Mouse (Mus musculus) heart, embryonic 16.5 days (tissue): ENCODE data around the gene Col4a3bp. TPM values are rescaled to one million over a fixed set of nuclear protein-coding genes. Genes with fewer than 3 reads are reported as not detected.

Experiments
- ATAC-seq: fragments of 200-750 bp; cut with Nextera tagmentation; replicated peaks from 2 replicates; pipeline ENCODE4 v1.8.0; 2017; ENCODE audit warnings: moderate number of reproducible peaks; ENCODE audit not compliant: insufficient read depth, low FRiP score; ENCODE audit errors: extremely low read depth
- H3K27ac ChIP-seq: fragments of 300-500 bp; sonication (generic); 2 replicates; pipeline ENCODE4 v1.5.1; 2014; ENCODE audit warnings: mild to moderate bottlenecking, low read length, control low read depth, moderate library complexity
- H3K27me3 ChIP-seq: fragments of 300-500 bp; sonication (generic); 2 replicates; pipeline ENCODE4 v1.6.1; 2014; ENCODE audit warnings: low read length, mixed read lengths; ENCODE audit not compliant: control insufficient read depth, insufficient read depth
- H3K36me3 ChIP-seq: fragments of 300-500 bp; sonication (generic); 2 replicates; pipeline ENCODE4 v1.6.1; 2014; ENCODE audit not compliant: control insufficient read depth, insufficient read depth
- H3K4me1 ChIP-seq: fragments of 300-500 bp; sonication (generic); 2 replicates; pipeline ENCODE4 v1.6.1; 2014; ENCODE audit warnings: low read length, mixed read lengths; ENCODE audit not compliant: control insufficient read depth, insufficient read depth
- H3K4me2 ChIP-seq: fragments of 300-500 bp; sonication (generic); 2 replicates; pipeline ENCODE4 v1.6.1; 2014; ENCODE audit warnings: low read depth, mild to moderate bottlenecking, control low read depth, low read length
- H3K4me3 ChIP-seq: fragments of 300-500 bp; sonication (generic); 2 replicates; pipeline ENCODE4 v1.5.1; 2014; ENCODE audit warnings: mild to moderate bottlenecking, control low read depth, low read length
- H3K9ac ChIP-seq: fragments of 300-500 bp; sonication (generic); 2 replicates; pipeline ENCODE4 v1.6.1; 2014; ENCODE audit warnings: low read length, control low read depth
- H3K9me3 ChIP-seq: fragments of 300-500 bp; sonication (generic); replicated peaks from 2 replicates; pipeline ENCODE4 v1.6.1; 2016; ENCODE audit warnings: low read length; ENCODE audit not compliant: control insufficient read depth
- WGBS: fragments of 180-500 bp; shearing (Covaris S2); extraction: QIAGEN DNeasy Blood & Tissue Kit; methylation state at CpG from one replicate; pipeline ENCODE4 v1.1.7; 2014; 5-methylcytosine and 5-hydroxymethylcytosine counted together
- polyA plus RNA-seq: library from polyadenylated mRNA; unstranded; fragments of >200 nt; fragmentation: Nextera tagmentation; extraction: Ambion mirVana; gene quantifications from 2 replicates; pipeline ENCODE4 v1.2.1, GENCODE M21; 2015

The Col4a3bp gene
- polyA plus RNA-seq, 1 experiment from 2014 or later: 8.7 TPM

DNA sequence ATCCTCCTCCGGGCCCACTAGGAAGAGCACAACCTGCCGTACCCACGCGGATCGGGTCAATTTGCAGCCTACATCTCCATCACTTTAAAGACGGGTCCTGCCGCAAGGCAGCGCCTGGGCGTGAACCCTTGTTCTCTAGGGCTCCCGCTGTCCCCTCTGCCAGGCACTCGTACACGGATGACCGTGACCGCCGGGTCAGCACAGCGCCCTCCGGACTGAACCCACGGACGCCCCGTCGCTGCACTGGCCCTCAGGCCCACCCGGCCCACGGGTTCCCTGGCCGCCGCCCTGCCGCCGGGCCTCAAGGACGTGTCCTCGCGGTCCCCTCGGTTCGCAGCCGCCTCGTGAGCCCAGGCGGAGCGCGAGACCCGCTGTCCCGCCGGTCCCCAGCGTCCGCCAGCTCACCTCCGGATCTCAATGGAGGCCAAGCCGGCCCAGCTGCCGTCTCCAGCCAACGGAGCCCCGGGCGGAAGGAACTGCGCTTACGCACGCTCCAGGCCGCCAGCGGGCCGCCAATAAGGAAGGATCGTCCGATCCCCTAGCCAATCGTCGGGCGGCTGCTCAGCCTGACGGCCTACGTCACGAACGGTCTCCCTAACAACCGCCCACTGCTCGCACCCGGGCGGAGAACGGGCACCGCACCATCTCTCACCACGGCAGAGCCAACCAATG, 128.1 kb downstream of the Col4a3bp start, which contains the start of gene Hmgcr:
Hmgcr (minus strand) TSS at position 531 of the 672 bp plus-strand sequence.
- Histone ChIP-seq H3K9ac (peak within 1 kb of the TSS; percentile 98), H3K4me3 (peak within 1 kb of the TSS; percentile 98), H3K4me1 (peaks cover 20% of the 10 kb centered on the region), H3K27ac (peak within 1 kb of the TSS; percentile 92), H3K27me3 (no peaks in the 10 kb centered on the region), H3K36me3 (peaks cover 5% of the 10 kb centered on the region), H3K4me2 (peak within 1 kb of the TSS; percentile 83), H3K9me3 (no peaks in the 10 kb centered on the region)
- ATAC-seq: peak; percentile 100
- WGBS: under 1% methylated on average over 70 of the region's 70 CpGs

- no peak for ATAC-seq
- Histone ChIP-seq H3K27me3 (no peaks in the 10 kb centered on the region), H3K4me2 (peak overlapping the region; percentile 83), H3K9me3 (no peaks in the 10 kb centered on the region), H3K4me1 (peaks cover 20% of the 10 kb centered on the region), H3K27ac (peak overlapping the region; percentile 79), H3K36me3 (no peaks in the 10 kb centered on the region), H3K4me3 (peak overlapping the region; percentile 98), H3K9ac (peak overlapping the region; percentile 70)
- WGBS: 12% methylated on average over 31 of the region's 31 CpGs
Measured at GRCm38 (mm10) chr13:96671078-96671905, 128.9 kb downstream of the Col4a3bp start.

DNA sequence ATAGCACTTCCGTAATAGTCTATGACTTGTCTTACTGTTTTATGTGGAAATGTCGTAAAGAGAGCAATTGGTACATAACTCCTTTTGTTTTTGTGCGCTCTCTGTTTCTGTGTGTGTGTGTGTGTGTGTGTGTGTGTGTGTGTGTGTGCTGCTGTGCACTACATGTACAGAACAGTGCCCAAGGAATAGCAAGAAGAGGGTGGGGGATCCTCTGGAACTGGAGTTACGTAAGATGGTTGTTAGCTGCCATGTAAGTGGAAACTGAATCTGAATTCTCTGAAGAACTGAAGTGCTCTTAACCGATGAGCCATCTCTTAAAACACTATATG, 129.5 kb downstream of the Col4a3bp start:
- no peak overlapping the region for H3K27ac ChIP-seq
- H3K4me1 ChIP-seq: peaks cover 20% of the 10 kb centered on the region
- WGBS: 92% methylated on average over 5 of the region's 5 CpGs
- no peak overlapping the region for H3K4me2 ChIP-seq
- H3K36me3 ChIP-seq: no peaks in the 10 kb centered on the region
- no peaks in the 10 kb centered on the region for H3K27me3 ChIP-seq
- no peak overlapping the region for H3K4me3 ChIP-seq
- ATAC-seq: no peak
- no peaks in the 10 kb centered on the region for H3K9me3 ChIP-seq
- H3K9ac ChIP-seq: no peak overlapping the region

DNA sequence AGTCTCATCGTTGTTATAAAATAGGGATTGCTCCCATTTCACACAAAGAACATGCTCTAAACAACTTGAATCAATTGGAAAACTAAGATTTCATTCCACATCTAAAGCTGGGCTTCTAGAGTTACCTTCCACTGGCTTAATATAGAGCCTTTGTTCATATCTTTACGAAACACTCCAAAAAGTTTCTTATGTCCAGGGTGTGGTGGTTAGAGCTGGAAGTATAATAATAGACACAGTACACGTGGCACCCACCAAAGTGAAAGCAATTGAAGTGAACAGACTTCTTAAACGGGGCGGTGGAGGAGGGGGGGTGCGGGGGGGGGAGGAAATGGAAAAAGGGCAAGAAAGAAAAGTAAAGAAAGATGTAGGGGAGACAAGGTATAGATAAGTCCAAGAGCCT, 129.9 kb downstream of the Col4a3bp start:
- H3K36me3 ChIP-seq: no peaks in the 10 kb centered on the region
- no peak for ATAC-seq
- H3K27me3 ChIP-seq: no peaks in the 10 kb centered on the region
- WGBS: 60% methylated on average over 6 of the region's 6 CpGs
- peaks cover 20% of the 10 kb centered on the region for H3K4me1 ChIP-seq
- H3K9ac ChIP-seq: no peak overlapping the region
- H3K4me2 ChIP-seq: no peak overlapping the region
- H3K9me3 ChIP-seq: no peaks in the 10 kb centered on the region
- no peak overlapping the region for H3K4me3 ChIP-seq
- no peak overlapping the region for H3K27ac ChIP-seq

DNA sequence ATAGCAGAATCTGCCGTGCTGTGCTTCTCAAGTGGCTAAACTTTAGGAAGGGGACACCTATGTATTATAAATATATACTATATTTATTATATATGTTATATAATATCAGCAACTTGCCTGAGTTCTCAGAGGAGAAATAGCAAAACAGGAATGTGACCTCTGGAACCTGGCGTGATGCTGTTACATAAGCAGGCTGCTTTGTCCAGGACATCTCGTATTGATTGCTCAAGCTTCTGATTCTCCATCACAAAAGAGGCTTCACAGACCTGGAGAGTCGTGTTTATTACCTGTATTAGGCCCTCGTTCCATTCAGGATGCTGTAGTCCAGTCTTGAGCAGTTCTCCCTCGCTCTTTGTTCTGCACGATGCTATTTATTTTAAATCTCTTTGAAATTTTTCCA, 131.4 kb downstream of the Col4a3bp start:
- Histone ChIP-seq H3K27ac (no peak overlapping the region), H3K36me3 (no peaks in the 10 kb centered on the region), H3K9ac (no peak overlapping the region), H3K27me3 (no peaks in the 10 kb centered on the region), H3K4me3 (no peak overlapping the region), H3K9me3 (no peaks in the 10 kb centered on the region), H3K4me2 (no peak overlapping the region), H3K4me1 (peaks cover 14% of the 10 kb centered on the region)
- WGBS: 79% methylated on average over 7 of the region's 7 CpGs
- ATAC-seq: no peak

- no peak overlapping the region for H3K4me3 ChIP-seq
- no peak overlapping the region for H3K4me2 ChIP-seq
- no peaks in the 10 kb centered on the region for H3K9me3 ChIP-seq
- no peaks in the 10 kb centered on the region for H3K36me3 ChIP-seq
- H3K9ac ChIP-seq: no peak overlapping the region
- WGBS: 68% methylated on average over 6 of the region's 6 CpGs
- peaks cover 4% of the 10 kb centered on the region for H3K4me1 ChIP-seq
- no peak overlapping the region for H3K27ac ChIP-seq
- ATAC-seq: no peak
- H3K27me3 ChIP-seq: no peaks in the 10 kb centered on the region
Measured at GRCm38 (mm10) chr13:96675756-96676155, 133.3 kb downstream of the Col4a3bp start.

DNA sequence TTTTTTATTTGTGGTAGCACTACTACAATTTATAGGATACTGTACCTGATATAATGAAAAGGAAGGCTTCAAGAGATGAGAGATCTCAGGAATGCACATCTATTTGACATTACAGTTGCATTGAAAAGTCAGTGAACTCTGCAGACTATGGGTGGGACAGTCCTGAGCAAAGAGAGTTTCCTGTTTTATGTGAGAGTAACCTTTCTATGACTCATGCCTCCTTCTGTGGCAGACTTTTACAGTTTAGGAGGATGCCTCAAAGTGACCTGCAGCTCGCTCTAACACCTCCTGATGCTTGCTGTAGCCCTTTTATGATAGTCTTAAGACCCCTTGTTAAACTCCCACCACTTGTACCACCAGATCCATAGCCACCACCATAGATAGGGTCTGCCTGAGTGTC, 134.7 kb downstream of the Col4a3bp start:
- 75% methylated on average over 1 of the region's 1 CpGs for WGBS
- Histone ChIP-seq H3K4me2 (no peak overlapping the region), H3K4me3 (no peak overlapping the region), H3K9ac (no peak overlapping the region), H3K27ac (no peak overlapping the region), H3K36me3 (no peaks in the 10 kb centered on the region), H3K9me3 (no peaks in the 10 kb centered on the region), H3K4me1 (no peaks in the 10 kb centered on the region), H3K27me3 (no peaks in the 10 kb centered on the region)
- ATAC-seq: no peak

DNA sequence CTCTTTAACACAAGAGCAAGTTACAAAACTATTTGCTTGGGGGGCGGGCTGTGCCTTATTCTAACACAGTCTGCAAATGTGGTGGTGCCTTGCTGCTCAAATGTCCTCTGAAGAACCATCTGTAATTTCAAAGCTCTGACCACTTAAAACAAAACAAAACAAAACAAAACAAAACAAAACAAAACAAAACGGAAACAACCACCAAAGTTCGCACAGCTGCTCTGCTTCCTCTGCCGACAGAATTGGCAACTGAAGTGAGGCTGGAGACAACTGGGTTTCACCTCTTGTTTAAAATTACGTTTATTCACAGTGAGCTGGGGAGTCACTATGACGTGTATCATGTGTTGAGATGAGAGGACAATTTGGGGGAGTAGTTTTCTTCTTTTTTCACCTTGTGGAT, 136.2 kb downstream of the Col4a3bp start:
- no peaks in the 10 kb centered on the region for H3K27me3 ChIP-seq
- WGBS: 76% methylated on average over 6 of the region's 6 CpGs
- no peak for ATAC-seq

More for the DNA sequence above, 136.2 kb downstream of the Col4a3bp start:
- Histone ChIP-seq H3K27ac (no peak overlapping the region), H3K4me1 (no peaks in the 10 kb centered on the region), H3K4me2 (no peak overlapping the region), H3K4me3 (no peak overlapping the region), H3K36me3 (no peaks in the 10 kb centered on the region), H3K9ac (no peak overlapping the region), H3K9me3 (no peaks in the 10 kb centered on the region)
